Mouse (Mus musculus): ENCODE data around the gene Pheta1.

GRCm38 (mm10) chr5:121835949-121836691 lies 12.7 kb upstream of the Pheta1 start:
- no peak for TF ChIP-seq CTCF (IDR thresholded peaks at IDR 0.05)
- TF ChIP-seq EP300 (IDR thresholded peaks at IDR 0.05) = no peak

Measured in lung, postnatal 0 days (tissue).